Mouse (Mus musculus) urinary bladder, postnatal 25 days (tissue): ENCODE results near the gene Zscan22.
"Not testable (repeated sequence)": the region's sequence is repeated elsewhere in the genome, so short reads cannot be mapped to it uniquely, and the experiment has no call there.

Experiments
- DNase-seq: peaks from one replicate; pipeline ENCODE4 v3.0.0; 2022; ENCODE audit warnings: low spot score

The Zscan22 gene

GRCm38 (mm10) chr7:12927693-12928589 is 30.3 kb downstream of the Zscan22 start:
- peak; percentile 38 for DNase-seq

DNA sequence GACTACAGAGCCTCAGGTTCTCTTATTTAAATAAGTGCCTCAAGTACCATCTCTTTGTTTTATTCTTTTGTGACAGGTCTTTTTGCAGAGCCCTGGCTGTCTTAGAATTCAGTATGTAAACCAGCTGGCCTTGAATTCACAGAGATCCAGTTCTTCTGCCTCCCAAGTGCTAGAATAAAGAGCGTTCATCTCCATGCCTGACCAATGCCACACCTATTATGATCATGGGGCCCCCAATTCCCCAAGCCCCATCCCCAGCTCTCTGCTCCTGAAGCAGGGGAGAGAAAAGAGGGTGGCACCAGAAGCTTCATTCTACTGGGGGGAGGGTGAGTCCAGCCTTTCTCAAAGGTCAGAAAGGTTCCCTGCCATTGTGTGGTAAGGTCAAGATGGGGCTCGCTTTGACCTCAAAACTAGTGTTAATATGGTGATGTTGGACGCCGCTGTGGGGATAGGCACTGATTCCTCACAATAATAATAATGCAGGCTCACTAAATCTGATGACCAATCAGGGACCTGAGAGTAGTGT is 36.1 kb downstream of the Zscan22 start:
- DNase-seq: no peak

DNA sequence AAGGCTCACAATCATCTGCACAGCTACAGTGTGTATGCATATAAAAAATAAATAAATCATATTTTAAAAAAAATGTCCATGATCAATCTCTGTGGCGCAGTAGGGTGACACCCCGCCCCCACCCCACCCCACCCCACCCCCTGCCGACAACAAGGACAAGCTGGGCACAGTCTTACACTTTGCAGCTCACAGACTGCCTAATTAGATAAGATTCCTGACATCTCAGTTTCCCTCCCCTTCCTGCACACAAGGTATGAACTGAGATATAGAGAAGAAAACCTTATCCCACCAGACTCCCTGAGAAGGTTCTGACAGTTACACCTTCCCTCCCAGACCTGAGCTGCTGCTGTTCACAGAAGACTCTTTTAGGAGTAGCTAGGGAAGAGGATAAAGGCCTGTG is 37.2 kb downstream of the Zscan22 start:
- no peak for DNase-seq

GRCm38 (mm10) chr7:12937254-12937803 is 39.7 kb downstream of the Zscan22 start:
- not testable (repeated sequence) for DNase-seq

DNA sequence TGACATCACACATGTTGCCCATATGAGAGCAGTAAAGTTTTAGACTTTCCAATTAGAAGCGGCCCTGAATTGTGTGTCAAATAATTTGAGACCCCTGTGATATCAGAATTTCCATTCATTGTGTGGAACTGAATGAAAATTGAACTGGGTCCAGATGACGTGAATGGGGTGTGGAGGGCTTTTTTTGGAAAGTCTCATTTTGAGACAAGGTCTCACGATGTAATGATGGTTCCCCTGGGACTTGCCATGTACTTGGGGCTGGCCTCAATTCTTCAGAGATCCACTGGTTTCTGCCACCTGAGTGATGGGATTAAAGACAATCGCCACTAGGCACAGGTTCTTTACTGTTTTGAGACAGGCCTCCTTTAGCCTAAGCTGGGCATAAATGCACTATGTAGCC is 43.0 kb downstream of the Zscan22 start:
- no peak for DNase-seq

DNA sequence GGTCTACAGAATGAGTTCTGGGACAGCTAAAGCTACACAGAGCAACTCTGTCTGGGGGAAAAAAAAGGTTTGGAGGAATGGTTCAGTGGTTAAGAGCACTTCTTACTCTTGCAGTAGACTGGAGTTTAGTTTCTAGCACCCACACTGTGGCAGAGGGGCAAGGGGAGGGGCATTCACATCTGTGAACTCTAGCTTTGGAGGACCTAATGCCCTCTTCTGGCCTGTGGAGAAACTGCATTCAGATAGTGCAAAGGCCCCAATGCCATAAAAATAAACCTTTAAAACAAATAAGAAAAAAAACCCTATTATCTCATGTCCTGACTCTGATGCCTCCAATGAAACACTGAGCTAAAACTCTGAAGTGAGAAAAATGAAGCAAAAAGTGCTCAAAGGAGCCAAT is 45.9 kb downstream of the Zscan22 start:
- DNase-seq: no peak

- peak; percentile 80 for DNase-seq
Observed at GRCm38 (mm10) chr7:12949032-12949871, 51.6 kb downstream of the Zscan22 start.

DNA sequence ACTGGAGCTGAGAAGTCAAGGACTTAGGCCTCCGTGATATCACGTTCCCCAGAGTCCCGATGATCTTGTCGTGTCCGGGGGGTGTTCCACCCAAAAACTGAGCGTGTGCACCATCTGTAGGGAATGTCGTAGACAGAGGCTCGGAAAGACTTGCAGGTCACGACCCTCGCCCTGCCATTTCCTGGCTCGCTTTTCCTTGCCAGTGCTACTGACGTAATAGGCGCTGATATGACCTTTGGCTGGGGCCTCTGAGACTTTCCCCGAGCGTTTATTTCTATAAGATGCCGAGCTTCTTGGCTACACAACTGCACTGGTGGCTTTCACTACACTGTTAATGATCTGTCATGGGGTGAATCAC is 52.2 kb downstream of the Zscan22 start:
- no peak for DNase-seq

DNA sequence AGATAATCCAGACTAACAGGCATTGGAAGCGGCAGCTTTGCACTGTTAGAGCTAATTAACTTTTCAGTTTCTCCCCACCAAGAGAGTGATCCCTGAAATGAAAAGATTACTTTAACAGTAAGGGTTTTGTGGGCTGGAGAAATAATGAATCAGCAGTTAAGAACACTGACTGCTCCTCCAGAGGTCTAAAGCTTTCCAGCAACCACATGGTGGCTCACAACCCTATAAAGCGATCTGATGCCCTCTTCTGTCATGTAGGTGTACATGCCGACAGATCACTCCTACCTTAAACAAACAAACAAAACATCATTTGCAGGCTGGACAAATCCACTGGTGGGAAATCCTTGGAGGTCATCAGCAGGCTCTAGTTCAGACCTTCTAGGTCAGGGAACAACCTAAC is 57.3 kb downstream of the Zscan22 start:
- DNase-seq: no peak

DNA sequence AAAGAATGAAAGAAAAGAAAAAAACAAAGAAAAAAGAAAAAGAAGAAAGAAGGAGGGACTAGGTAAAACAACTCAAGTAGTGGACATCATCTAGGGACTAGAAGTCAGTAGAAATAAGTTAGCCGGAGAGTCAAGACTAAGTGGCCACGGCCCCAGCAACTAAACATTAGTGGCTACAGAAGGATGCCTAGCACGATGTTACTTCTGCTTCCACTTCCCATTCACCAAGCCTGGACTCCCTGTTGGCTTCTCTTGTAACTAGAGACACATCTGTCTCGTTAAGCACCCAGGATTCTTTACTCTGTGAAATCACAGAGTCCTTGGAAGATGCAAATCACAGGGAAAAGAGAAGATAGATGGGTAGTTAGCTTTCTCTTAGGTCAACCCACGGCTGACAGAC is 59.9 kb downstream of the Zscan22 start:
- DNase-seq: no peak
